Mouse (Mus musculus): Measurements from ENCODE around the gene Grip1. TPM values are rescaled to one million over a fixed set of nuclear protein-coding genes. Genes with fewer than 3 reads are reported as not detected.

Gene Grip1
- total and polyA plus RNA-seq, 2 experiments from 2014 or later: 14.3 to 31.2 TPM

DNA sequence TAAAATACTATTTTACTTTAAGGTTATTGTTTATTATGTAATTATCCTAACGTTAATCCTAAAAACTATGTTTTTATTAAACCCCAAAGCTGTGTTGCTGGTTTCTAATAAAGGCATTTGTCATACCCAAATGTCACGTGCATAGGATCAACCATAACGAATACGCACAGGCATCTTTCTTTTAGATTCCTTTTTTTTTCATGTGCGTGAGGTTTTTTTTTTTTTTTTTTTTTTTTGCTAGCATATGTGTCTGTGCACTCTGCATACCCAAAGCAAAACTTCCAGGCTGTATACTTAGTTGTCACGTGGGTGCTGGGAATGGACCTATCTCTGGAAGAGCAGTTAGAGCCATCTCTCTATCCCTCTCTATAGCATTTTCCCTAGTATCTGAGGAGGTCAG, 660.4 kb downstream of the Grip1 start:
- Histone ChIP-seq H3K27me3 (ENCODE audit: insufficient read depth, low read length) (no peaks in the 10 kb centered on the region), H3K4me3 (ENCODE audit: low read length) (no peak overlapping the region), H3K27ac (no peak overlapping the region), H3K9ac (replicated peaks; ENCODE audit: low read length) (no peak overlapping the region), H3K36me3 (ENCODE audit: insufficient read depth, low read length) (no peaks in the 10 kb centered on the region), H3K4me1 (ENCODE audit: insufficient read depth, low read length) (no peaks in the 10 kb centered on the region), H3K4me2 (ENCODE audit: low read depth, low read length) (no peak overlapping the region), H3K9me3 (ENCODE audit: low read length) (no peaks in the 10 kb centered on the region)
- ATAC-seq (no peak), DNase-seq (ENCODE audit: low spot score) (no peak)
- TF ChIP-seq CTCF (IDR thresholded peaks at IDR 0.05; ENCODE audit: low read depth): no peak
- WGBS: 74% methylated on average over 6 of the region's 6 CpGs

DNA sequence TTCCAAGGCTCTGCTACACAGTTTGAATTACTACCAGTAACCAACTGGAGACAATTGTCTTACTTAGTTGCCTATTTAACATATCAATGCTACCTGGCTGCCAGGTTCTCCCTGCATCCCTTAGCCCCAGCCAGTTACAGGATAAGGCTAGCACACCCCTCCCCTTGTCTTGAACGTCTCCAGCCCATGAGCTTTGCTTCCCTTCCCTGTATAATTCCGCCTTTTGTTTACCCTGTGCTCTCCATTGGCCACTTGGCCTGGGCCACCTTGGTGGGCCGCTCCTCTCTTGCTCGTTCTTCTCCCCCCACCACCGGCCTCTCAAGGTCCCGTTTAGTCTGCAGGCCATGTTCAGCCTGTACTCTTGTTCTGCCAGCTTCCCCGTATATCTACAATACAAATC, 660.9 kb downstream of the Grip1 start:
- no peak for TF ChIP-seq CTCF (IDR thresholded peaks at IDR 0.05; ENCODE audit: low read depth)
- Histone ChIP-seq H3K9me3 (ENCODE audit: low read length) (no peaks in the 10 kb centered on the region), H3K27me3 (ENCODE audit: insufficient read depth, low read length) (no peaks in the 10 kb centered on the region), H3K4me1 (ENCODE audit: insufficient read depth, low read length) (no peaks in the 10 kb centered on the region), H3K27ac (no peak overlapping the region), H3K4me2 (ENCODE audit: low read depth, low read length) (no peak overlapping the region), H3K4me3 (ENCODE audit: low read length) (no peak overlapping the region), H3K9ac (replicated peaks; ENCODE audit: low read length) (no peak overlapping the region), H3K36me3 (ENCODE audit: insufficient read depth, low read length) (no peaks in the 10 kb centered on the region)
- WGBS: 51% methylated on average over 7 of the region's 7 CpGs
- DNase-seq (ENCODE audit: low spot score) (no peak), ATAC-seq (no peak)

DNA sequence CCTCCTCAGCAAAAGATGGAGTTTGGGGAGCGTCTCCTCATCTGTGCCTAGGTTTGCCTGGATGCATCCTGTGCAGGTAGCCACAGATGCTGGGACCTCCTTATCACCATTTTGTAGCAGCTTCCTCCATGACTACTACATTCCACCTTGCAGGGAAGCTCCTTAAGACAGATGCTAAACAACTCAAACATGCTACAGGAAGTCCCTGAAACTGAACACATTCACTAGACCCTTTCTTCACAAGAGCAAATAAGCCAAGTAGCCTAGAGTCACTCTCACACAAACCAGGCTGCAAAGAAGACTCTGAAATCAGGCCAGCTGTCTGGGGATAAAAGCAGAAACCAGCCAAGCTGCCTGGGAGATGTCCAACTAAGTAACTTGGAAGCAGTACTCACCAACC, 661.6 kb downstream of the Grip1 start:
- Histone ChIP-seq H3K27me3 (ENCODE audit: insufficient read depth, low read length) (no peaks in the 10 kb centered on the region), H3K4me2 (ENCODE audit: low read depth, low read length) (no peak overlapping the region), H3K4me3 (ENCODE audit: low read length) (no peak overlapping the region), H3K36me3 (ENCODE audit: insufficient read depth, low read length) (no peaks in the 10 kb centered on the region), H3K4me1 (ENCODE audit: insufficient read depth, low read length) (no peaks in the 10 kb centered on the region), H3K27ac (no peak overlapping the region), H3K9me3 (ENCODE audit: low read length) (no peaks in the 10 kb centered on the region), H3K9ac (replicated peaks; ENCODE audit: low read length) (no peak overlapping the region)
- DNase-seq (ENCODE audit: low spot score): no peak
- 96% methylated on average over 1 of the region's 1 CpGs for WGBS
- no peak for ATAC-seq
- TF ChIP-seq CTCF (IDR thresholded peaks at IDR 0.05; ENCODE audit: low read depth): no peak

DNA sequence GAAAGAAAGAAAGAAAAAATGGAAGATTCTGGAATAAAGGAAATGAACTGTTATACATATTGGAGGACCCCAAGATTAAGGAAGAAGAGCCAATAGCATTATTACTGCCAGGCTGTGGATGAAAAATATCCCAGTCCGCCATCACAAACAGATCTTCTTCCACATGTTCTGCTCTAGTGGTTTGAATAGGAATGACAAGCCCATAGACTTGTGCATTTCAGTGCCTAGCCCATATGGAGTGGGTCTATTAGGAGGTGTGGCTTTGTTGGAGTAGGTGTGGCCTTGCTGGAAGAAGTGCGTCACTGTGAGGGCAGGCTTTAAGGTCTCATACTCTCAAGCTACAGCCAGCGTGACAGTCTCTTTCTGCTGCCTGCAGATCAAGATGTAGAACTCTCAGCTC, 670.1 kb downstream of the Grip1 start:
- Histone ChIP-seq H3K36me3 (ENCODE audit: insufficient read depth, low read length) (no peaks in the 10 kb centered on the region), H3K4me2 (ENCODE audit: low read depth, low read length) (no peak overlapping the region), H3K4me3 (ENCODE audit: low read length) (no peak overlapping the region), H3K27ac (no peak overlapping the region), H3K4me1 (ENCODE audit: insufficient read depth, low read length) (no peaks in the 10 kb centered on the region), H3K9ac (replicated peaks; ENCODE audit: low read length) (no peak overlapping the region), H3K9me3 (ENCODE audit: low read length) (no peaks in the 10 kb centered on the region), H3K27me3 (ENCODE audit: insufficient read depth, low read length) (no peaks in the 10 kb centered on the region)
- TF ChIP-seq CTCF (IDR thresholded peaks at IDR 0.05; ENCODE audit: low read depth): no peak
- ATAC-seq (no peak), DNase-seq (ENCODE audit: low spot score) (no peak)
- 92% methylated on average over 3 of the region's 3 CpGs for WGBS

DNA sequence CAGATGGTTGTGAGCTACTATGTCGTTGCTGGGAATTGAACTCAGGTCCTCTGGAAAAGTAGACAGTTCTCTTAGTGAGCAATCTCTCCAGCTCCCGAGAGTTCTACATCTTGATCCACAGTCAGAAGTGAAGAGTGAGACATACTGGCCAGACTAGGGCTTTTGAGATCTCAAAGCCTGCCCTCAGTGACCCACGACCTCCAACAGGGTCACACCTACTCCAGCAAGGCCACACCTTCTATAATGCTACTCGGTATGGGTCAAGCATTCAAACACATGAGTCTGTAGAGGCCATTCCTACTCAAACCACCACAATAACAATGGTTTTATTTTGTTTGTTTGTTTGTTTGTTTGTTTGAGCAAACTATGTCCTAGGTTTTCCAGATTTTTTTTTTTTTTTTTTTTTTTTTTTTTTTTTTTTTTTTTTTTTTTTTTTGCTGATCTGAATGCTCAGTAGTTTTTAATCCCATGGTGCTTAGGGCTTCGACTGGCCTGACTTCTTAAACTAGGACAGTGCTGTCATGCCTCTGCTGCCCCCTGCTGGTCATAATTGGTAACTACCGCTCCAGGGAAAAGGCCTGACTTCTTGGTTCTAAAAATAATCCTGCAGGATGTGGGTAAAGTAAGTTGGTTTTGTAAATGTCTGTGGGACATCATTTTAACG, 671.3 kb downstream of the Grip1 start:
- Histone ChIP-seq H3K36me3 (ENCODE audit: insufficient read depth, low read length) (no peaks in the 10 kb centered on the region), H3K9me3 (ENCODE audit: low read length) (no peaks in the 10 kb centered on the region), H3K4me3 (ENCODE audit: low read length) (no peak overlapping the region), H3K4me1 (ENCODE audit: insufficient read depth, low read length) (no peaks in the 10 kb centered on the region), H3K9ac (replicated peaks; ENCODE audit: low read length) (no peak overlapping the region), H3K27me3 (ENCODE audit: insufficient read depth, low read length) (no peaks in the 10 kb centered on the region), H3K27ac (no peak overlapping the region), H3K4me2 (ENCODE audit: low read depth, low read length) (no peak overlapping the region)
- DNase-seq (ENCODE audit: low spot score) (peak; percentile 90), ATAC-seq (peak; percentile 66; the same call in 1 of the 2 replicates)
- WGBS: 48% methylated on average over 7 of the region's 7 CpGs
- TF ChIP-seq CTCF (IDR thresholded peaks at IDR 0.05; ENCODE audit: low read depth): peak; percentile 88

DNA sequence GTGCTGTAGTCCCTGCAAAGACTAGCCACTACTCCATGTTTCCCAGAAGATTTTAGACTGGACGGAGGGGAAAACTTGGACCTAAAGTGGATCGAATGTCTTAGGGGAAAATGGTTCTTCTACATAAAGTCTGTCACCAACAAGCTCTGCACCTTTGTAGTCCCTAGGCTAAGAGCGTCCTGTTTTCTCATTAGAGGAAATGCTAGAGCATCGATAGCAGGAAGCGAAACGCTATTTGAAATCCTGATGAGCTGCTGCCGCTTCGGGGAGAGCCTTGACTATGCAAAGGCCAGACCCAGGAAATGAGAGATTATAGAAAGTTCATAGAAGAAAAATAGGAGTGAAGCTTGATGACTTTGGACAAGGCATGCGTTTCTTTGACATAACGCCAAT, 671.8 kb downstream of the Grip1 start:
- 78% methylated on average over 10 of the region's 10 CpGs for WGBS
- no peaks in the 10 kb centered on the region for H3K9me3 ChIP-seq (ENCODE audit: low read length)
- DNase-seq (ENCODE audit: low spot score) (no peak), ATAC-seq (no peak)
- no peak for TF ChIP-seq CTCF (IDR thresholded peaks at IDR 0.05; ENCODE audit: low read depth)
- H3K36me3 ChIP-seq (ENCODE audit: insufficient read depth, low read length): no peaks in the 10 kb centered on the region
- no peak overlapping the region for H3K4me2 ChIP-seq (ENCODE audit: low read depth, low read length)
- no peak overlapping the region for H3K27ac ChIP-seq
- H3K4me3 ChIP-seq (ENCODE audit: low read length): no peak overlapping the region
- no peaks in the 10 kb centered on the region for H3K4me1 ChIP-seq (ENCODE audit: insufficient read depth, low read length)
- no peaks in the 10 kb centered on the region for H3K27me3 ChIP-seq (ENCODE audit: insufficient read depth, low read length)
- H3K9ac ChIP-seq (replicated peaks; ENCODE audit: low read length): no peak overlapping the region

DNA sequence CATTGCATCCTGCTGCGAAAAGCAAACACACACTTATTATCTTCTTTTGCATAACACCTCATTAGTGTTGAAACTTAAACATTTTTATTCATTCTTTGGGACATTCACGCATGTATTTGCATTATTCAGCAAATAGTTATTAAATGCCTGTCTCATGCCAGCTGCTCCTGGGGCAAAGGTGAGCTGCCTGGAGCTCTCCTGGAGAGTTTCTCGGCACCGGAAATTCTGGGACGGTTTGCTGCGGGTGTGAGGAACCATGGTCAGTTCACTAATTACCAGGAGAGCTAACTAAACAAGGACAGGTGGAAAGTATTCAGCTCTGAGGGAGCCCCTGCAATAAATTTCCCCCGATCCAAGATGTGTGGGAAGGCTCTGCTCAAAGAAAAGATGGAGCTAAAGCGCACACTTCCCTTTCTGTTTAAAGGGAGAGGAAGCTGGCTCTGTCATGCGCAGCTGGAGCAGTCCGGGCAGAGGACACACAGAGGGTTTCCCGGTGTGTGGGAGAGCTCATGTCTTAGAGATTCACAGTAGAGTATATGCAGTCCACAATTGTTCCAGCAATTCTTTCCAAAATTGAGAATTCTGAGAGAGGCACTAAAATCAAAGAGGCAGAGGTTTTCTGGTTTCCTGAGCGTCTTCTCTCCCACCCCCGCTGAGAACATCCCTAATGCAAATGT, 675.1 kb downstream of the Grip1 start:
- ATAC-seq (no peak), DNase-seq (ENCODE audit: low spot score) (peak; percentile 13)
- H3K4me2 ChIP-seq (ENCODE audit: low read depth, low read length): 0 out of 2 replicates have a peak overlapping the region, but pooled peaks have one; percentile 16
- no peaks in the 10 kb centered on the region for H3K36me3 ChIP-seq (ENCODE audit: insufficient read depth, low read length)
- no peak overlapping the region for H3K9ac ChIP-seq (replicated peaks; ENCODE audit: low read length)
- 44% methylated on average over 13 of the region's 13 CpGs for WGBS
- TF ChIP-seq CTCF (IDR thresholded peaks at IDR 0.05; ENCODE audit: low read depth): no peak
- H3K27me3 ChIP-seq (ENCODE audit: insufficient read depth, low read length): no peaks in the 10 kb centered on the region
- no peak overlapping the region for H3K4me3 ChIP-seq (ENCODE audit: low read length)
- no peaks in the 10 kb centered on the region for H3K9me3 ChIP-seq (ENCODE audit: low read length)
- no peaks in the 10 kb centered on the region for H3K4me1 ChIP-seq (ENCODE audit: insufficient read depth, low read length)
- H3K27ac ChIP-seq: no peak overlapping the region

All from hindbrain, postnatal 0 days (tissue).